Mouse (Mus musculus) limb, embryonic 13.5 days (tissue): ENCODE data around the gene Smurf2. TPM values are rescaled to one million over a fixed set of nuclear protein-coding genes. Genes with fewer than 3 reads are reported as not detected.

Experiments
- ATAC-seq: fragments of 200-750 bp; cut with Nextera tagmentation; 2 replicates; pipeline ENCODE4 v1.8.0; 2017; ENCODE audit warnings: low read depth, moderate number of reproducible peaks, moderate TSS enrichment; ENCODE audit not compliant: low FRiP score
- H3K27ac ChIP-seq: fragments of 300-500 bp; sonication (generic); 2 replicates; pipeline ENCODE4 v1.5.1; 2015; ENCODE audit warnings: inconsistent platforms, mild to moderate bottlenecking, moderate library complexity
- H3K27me3 ChIP-seq: fragments of 300-500 bp; sonication (generic); 2 replicates; pipeline ENCODE4 v1.6.1; 2015; ENCODE audit warnings: mild to moderate bottlenecking, inconsistent platforms
- H3K36me3 ChIP-seq: fragments of 300-500 bp; sonication (generic); 2 replicates; pipeline ENCODE4 v1.6.1; 2015; ENCODE audit warnings: inconsistent platforms, mild to moderate bottlenecking, moderate library complexity
- H3K4me1 ChIP-seq: fragments of 300-500 bp; sonication (generic); 2 replicates; pipeline ENCODE4 v1.6.1; 2015; ENCODE audit warnings: inconsistent platforms
- H3K4me2 ChIP-seq: fragments of 300-500 bp; sonication (generic); replicated peaks from 2 replicates; pipeline ENCODE4 v1.6.1; 2015; ENCODE audit warnings: inconsistent platforms, mild to moderate bottlenecking, moderate library complexity
- H3K4me3 ChIP-seq: fragments of 300-500 bp; sonication (generic); 2 replicates; pipeline ENCODE4 v1.5.1; 2015; ENCODE audit warnings: moderate library complexity, mild to moderate bottlenecking, inconsistent platforms
- H3K9ac ChIP-seq: fragments of 300-500 bp; sonication (generic); 2 replicates; pipeline ENCODE4 v1.6.1; 2015; ENCODE audit warnings: mild to moderate bottlenecking, inconsistent platforms
- H3K9me3 ChIP-seq: fragments of 300-500 bp; sonication (generic); 2 replicates; pipeline ENCODE4 v1.6.1; 2016; ENCODE audit warnings: inconsistent platforms
- WGBS: fragments of 180-500 bp; shearing (Covaris S2); methylation state at CpG from one replicate; pipeline ENCODE4 v1.1.7; 2015; 5-methylcytosine and 5-hydroxymethylcytosine counted together
- polyA plus RNA-seq: library from polyadenylated mRNA; unstranded; fragments of >200 nt; fragmentation: Nextera tagmentation; extraction: Ambion mirVana; gene quantifications from 2 replicates; pipeline ENCODE4 v1.2.1, GENCODE M21; 2015

Gene Smurf2
- polyA plus RNA-seq, 1 experiment from 2014 or later = 14.5 TPM

GRCm38 (mm10) chr11:106937306-106937705 is 16.8 kb upstream of the Smurf2 start:
- 79% methylated on average over 5 of the region's 5 CpGs for WGBS
- Histone ChIP-seq H3K4me2 (no peak overlapping the region), H3K4me1 (no peaks in the 10 kb centered on the region), H3K9ac (no peak overlapping the region), H3K27me3 (no peaks in the 10 kb centered on the region), H3K27ac (no peak overlapping the region), H3K4me3 (no peak overlapping the region), H3K36me3 (no peaks in the 10 kb centered on the region), H3K9me3 (no peaks in the 10 kb centered on the region)
- ATAC-seq = no peak

GRCm38 (mm10) chr11:106930366-106930765 is 9.9 kb upstream of the Smurf2 start:
- ATAC-seq = no peak
- Histone ChIP-seq H3K27ac (no peak overlapping the region), H3K9ac (no peak overlapping the region), H3K4me1 (no peaks in the 10 kb centered on the region), H3K4me3 (no peak overlapping the region), H3K27me3 (no peaks in the 10 kb centered on the region), H3K36me3 (no peaks in the 10 kb centered on the region), H3K9me3 (no peaks in the 10 kb centered on the region; the same call in 1 of the 2 replicates), H3K4me2 (no peak overlapping the region)
- WGBS = 73% methylated on average over 9 of the region's 9 CpGs

- H3K9me3 ChIP-seq = no peaks in the 10 kb centered on the region; the same call in 1 of the 2 replicates
These were observed 8.4 kb upstream of the Smurf2 start for GRCm38 (mm10) chr11:106928935-106929334.

DNA sequence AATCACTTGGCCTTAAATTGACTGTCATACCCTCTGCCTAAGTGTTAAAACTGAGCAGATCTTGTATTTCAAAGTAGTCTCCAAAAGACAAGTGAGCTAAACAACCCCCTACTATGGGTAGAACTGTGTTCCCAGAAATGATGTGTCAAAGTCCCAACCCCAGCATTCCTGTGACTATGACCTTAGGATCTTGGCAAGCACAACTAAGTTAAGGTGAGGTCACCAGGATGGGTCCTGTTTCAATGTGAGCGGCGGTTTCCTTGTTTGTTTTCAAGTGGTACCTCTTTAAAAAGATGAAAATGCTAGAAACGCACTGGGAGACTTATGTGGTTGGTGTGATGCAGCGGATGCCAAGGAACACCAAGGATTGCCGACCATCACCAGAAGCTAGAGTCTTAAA is 7.4 kb upstream of the Smurf2 start:
- H3K4me2 ChIP-seq = no peak overlapping the region
- ATAC-seq = no peak
- 94% methylated on average over 5 of the region's 5 CpGs for WGBS
- no peaks in the 10 kb centered on the region for H3K36me3 ChIP-seq
- no peak overlapping the region for H3K27ac ChIP-seq
- H3K9me3 ChIP-seq = no peaks in the 10 kb centered on the region; the same call in 1 of the 2 replicates
- no peak overlapping the region for H3K9ac ChIP-seq
- H3K27me3 ChIP-seq = no peaks in the 10 kb centered on the region
- no peak overlapping the region for H3K4me3 ChIP-seq
- H3K4me1 ChIP-seq = no peaks in the 10 kb centered on the region

More at GRCm38 (mm10) chr11:106928935-106929334, 8.4 kb upstream of the Smurf2 start:
- no peaks in the 10 kb centered on the region for H3K36me3 ChIP-seq
- ATAC-seq = no peak
- WGBS = 62% methylated on average over 2 of the region's 2 CpGs
- no peaks in the 10 kb centered on the region for H3K27me3 ChIP-seq
- H3K4me2 ChIP-seq = no peak overlapping the region
- no peak overlapping the region for H3K4me3 ChIP-seq
- no peak overlapping the region for H3K9ac ChIP-seq
- H3K27ac ChIP-seq = no peak overlapping the region
- no peaks in the 10 kb centered on the region for H3K4me1 ChIP-seq

- Histone ChIP-seq H3K4me1 (no peaks in the 10 kb centered on the region), H3K9me3 (no peaks in the 10 kb centered on the region; the same call in 1 of the 2 replicates), H3K27me3 (no peaks in the 10 kb centered on the region), H3K36me3 (no peaks in the 10 kb centered on the region), H3K4me3 (no peak overlapping the region), H3K27ac (no peak overlapping the region), H3K4me2 (no peak overlapping the region), H3K9ac (no peak overlapping the region)
- no peak for ATAC-seq
- 88% methylated on average over 5 of the region's 5 CpGs for WGBS
These were observed 6.7 kb upstream of the Smurf2 start for GRCm38 (mm10) chr11:106927226-106927625.

- Histone ChIP-seq H3K4me2 (no peak overlapping the region), H3K36me3 (no peaks in the 10 kb centered on the region), H3K4me1 (no peaks in the 10 kb centered on the region), H3K27ac (no peak overlapping the region), H3K4me3 (no peak overlapping the region), H3K27me3 (no peaks in the 10 kb centered on the region), H3K9me3 (no peaks in the 10 kb centered on the region; the same call in 1 of the 2 replicates), H3K9ac (no peak overlapping the region)
- WGBS = 79% methylated on average over 4 of the region's 4 CpGs
- no peak for ATAC-seq
These were observed 6.2 kb upstream of the Smurf2 start for GRCm38 (mm10) chr11:106926732-106927131.

GRCm38 (mm10) chr11:106919612-106920550 is 634 bp downstream of the Smurf2 start:
- Histone ChIP-seq H3K36me3 (no peaks in the 10 kb centered on the region), H3K4me1 (peaks cover 23% of the 10 kb centered on the region), H3K27me3 (no peaks in the 10 kb centered on the region), H3K9ac (peak overlapping the region; percentile 97), H3K4me2 (peak overlapping the region; percentile 88), H3K27ac (peak overlapping the region; percentile 95), H3K9me3 (no peaks in the 10 kb centered on the region), H3K4me3 (peak overlapping the region; percentile 93)
- WGBS = 0% methylated on average over 63 of the region's 87 CpGs
- peak; percentile 77 for ATAC-seq

DNA sequence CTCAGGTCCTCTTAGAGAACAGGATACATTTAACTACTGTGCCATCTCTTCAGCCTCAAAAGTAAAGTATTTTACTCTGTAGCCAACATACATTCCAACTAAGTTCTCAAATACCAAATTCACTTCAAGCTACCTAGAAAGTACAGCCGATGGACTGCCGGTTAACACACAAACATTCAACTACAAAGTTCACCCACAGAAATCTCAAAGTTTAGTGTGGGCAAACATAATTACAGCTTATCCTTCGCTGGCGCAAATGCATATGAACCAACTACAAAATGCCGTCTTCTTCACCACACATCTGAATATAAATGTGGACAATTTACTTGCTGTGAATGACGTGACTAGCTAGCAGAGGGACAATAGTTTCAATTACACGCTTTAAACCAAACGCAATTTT is 1.6 kb downstream of the Smurf2 start:
- ATAC-seq = no peak
- Histone ChIP-seq H3K27ac (no peak overlapping the region), H3K9ac (peak overlapping the region; percentile 97), H3K4me1 (peaks cover 23% of the 10 kb centered on the region), H3K4me3 (peak overlapping the region; percentile 93), H3K27me3 (no peaks in the 10 kb centered on the region), H3K4me2 (peak overlapping the region; percentile 88), H3K9me3 (no peaks in the 10 kb centered on the region), H3K36me3 (no peaks in the 10 kb centered on the region; the same call in 1 of the 2 replicates)
- 31% methylated on average over 8 of the region's 8 CpGs for WGBS

DNA sequence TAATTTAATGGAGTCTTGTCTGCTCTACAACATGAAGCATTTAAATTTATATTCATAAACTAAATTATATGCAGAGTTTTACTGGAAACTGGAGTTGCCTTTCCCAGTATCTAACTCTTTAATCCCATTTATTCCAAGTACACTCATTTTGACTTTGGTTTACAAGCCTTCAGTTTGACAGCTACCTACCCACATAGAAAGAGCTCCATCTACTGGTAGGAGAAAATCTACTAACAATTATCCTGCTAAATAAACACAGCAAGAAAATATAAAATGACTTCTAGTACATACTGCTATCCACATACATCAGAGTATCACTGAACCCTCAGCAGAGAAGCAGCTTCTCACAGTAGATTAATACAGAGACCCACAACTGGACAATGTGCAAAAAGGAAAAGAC is 9.3 kb downstream of the Smurf2 start:
- Histone ChIP-seq H3K36me3 (no peaks in the 10 kb centered on the region; the same call in 1 of the 2 replicates), H3K9ac (no peak overlapping the region), H3K4me2 (no peak overlapping the region), H3K27ac (no peak overlapping the region), H3K27me3 (no peaks in the 10 kb centered on the region), H3K4me3 (no peak overlapping the region), H3K9me3 (no peaks in the 10 kb centered on the region), H3K4me1 (no peaks in the 10 kb centered on the region)
- no peak for ATAC-seq

DNA sequence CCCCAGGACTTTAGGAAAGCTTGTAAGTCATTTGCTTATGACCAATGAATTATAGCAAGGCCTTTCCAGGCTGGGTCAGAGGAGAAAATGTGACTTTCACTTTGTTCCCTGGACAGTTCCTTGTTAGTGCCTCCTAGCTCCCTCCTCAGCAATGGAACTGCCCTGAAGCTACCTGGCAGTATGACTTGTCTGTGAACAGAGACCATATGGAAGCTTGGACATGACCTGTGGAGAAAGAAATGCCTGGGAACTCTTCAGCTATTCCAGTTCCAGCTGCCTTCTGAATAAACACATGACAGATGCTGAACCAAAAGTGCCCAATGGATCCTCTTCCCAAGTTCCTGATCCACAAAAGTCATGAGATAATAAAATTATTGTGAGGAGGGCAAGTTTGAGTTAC is 12.5 kb downstream of the Smurf2 start:
- Histone ChIP-seq H3K9me3 (no peaks in the 10 kb centered on the region), H3K9ac (no peak overlapping the region), H3K4me3 (no peak overlapping the region), H3K27me3 (no peaks in the 10 kb centered on the region), H3K36me3 (peaks cover 4% of the 10 kb centered on the region), H3K4me2 (no peak overlapping the region), H3K27ac (no peak overlapping the region), H3K4me1 (no peaks in the 10 kb centered on the region)
- no peak for ATAC-seq

DNA sequence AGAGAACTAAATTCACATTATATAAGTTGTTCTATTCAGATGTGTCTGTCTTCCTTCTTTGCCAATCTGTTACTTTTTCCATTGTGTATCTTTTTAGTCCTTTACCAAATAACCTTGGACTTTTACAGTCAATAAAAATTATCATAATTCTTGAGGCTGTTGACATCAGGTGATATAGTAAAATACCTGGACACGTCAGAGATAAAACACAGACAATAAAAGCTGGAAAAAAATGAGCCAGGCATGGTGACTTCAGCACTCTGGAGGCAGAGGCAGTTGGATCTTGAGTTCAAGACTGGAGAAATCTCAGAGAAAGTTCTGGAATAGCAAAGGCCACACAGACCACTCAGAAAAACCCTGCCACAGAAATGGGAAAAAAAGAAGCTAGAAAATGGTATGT is 13.3 kb downstream of the Smurf2 start:
- Histone ChIP-seq H3K4me3 (no peak overlapping the region), H3K27ac (no peak overlapping the region), H3K4me1 (no peaks in the 10 kb centered on the region), H3K36me3 (peaks cover 4% of the 10 kb centered on the region), H3K9ac (no peak overlapping the region), H3K9me3 (no peaks in the 10 kb centered on the region), H3K27me3 (no peaks in the 10 kb centered on the region), H3K4me2 (no peak overlapping the region)
- no peak for ATAC-seq
- 58% methylated on average over 1 of the region's 1 CpGs for WGBS

- Histone ChIP-seq H3K36me3 (peaks cover 4% of the 10 kb centered on the region), H3K27ac (no peak overlapping the region), H3K4me1 (no peaks in the 10 kb centered on the region; the same call in 1 of the 2 replicates), H3K4me3 (no peak overlapping the region), H3K9me3 (no peaks in the 10 kb centered on the region), H3K27me3 (no peaks in the 10 kb centered on the region), H3K9ac (no peak overlapping the region), H3K4me2 (no peak overlapping the region)
- WGBS = 87% methylated on average over 4 of the region's 4 CpGs
- no peak for ATAC-seq
These were observed 14.8 kb downstream of the Smurf2 start for GRCm38 (mm10) chr11:106905707-106906106.
